Mouse (Mus musculus) heart, embryonic 16.5 days (tissue): ENCODE results near the gene Git2. TPM values are rescaled to one million over a fixed set of nuclear protein-coding genes. Genes with fewer than 3 reads are reported as not detected.

Source experiments
- ATAC-seq: fragments of 200-750 bp; cut with Nextera tagmentation; replicated peaks from 2 replicates; pipeline ENCODE4 v1.8.0; 2017; ENCODE audit warnings: moderate number of reproducible peaks; ENCODE audit not compliant: insufficient read depth, low FRiP score; ENCODE audit errors: extremely low read depth
- H3K27ac ChIP-seq: fragments of 300-500 bp; sonication (generic); 2 replicates; pipeline ENCODE4 v1.5.1; 2014; ENCODE audit warnings: mild to moderate bottlenecking, low read length, control low read depth, moderate library complexity
- H3K27me3 ChIP-seq: fragments of 300-500 bp; sonication (generic); 2 replicates; pipeline ENCODE4 v1.6.1; 2014; ENCODE audit warnings: low read length, mixed read lengths; ENCODE audit not compliant: control insufficient read depth, insufficient read depth
- H3K36me3 ChIP-seq: fragments of 300-500 bp; sonication (generic); 2 replicates; pipeline ENCODE4 v1.6.1; 2014; ENCODE audit not compliant: control insufficient read depth, insufficient read depth
- H3K4me1 ChIP-seq: fragments of 300-500 bp; sonication (generic); 2 replicates; pipeline ENCODE4 v1.6.1; 2014; ENCODE audit warnings: low read length, mixed read lengths; ENCODE audit not compliant: control insufficient read depth, insufficient read depth
- H3K4me2 ChIP-seq: fragments of 300-500 bp; sonication (generic); 2 replicates; pipeline ENCODE4 v1.6.1; 2014; ENCODE audit warnings: low read depth, mild to moderate bottlenecking, control low read depth, low read length
- H3K4me3 ChIP-seq: fragments of 300-500 bp; sonication (generic); 2 replicates; pipeline ENCODE4 v1.5.1; 2014; ENCODE audit warnings: mild to moderate bottlenecking, control low read depth, low read length
- H3K9ac ChIP-seq: fragments of 300-500 bp; sonication (generic); 2 replicates; pipeline ENCODE4 v1.6.1; 2014; ENCODE audit warnings: low read length, control low read depth
- H3K9me3 ChIP-seq: fragments of 300-500 bp; sonication (generic); replicated peaks from 2 replicates; pipeline ENCODE4 v1.6.1; 2016; ENCODE audit warnings: low read length; ENCODE audit not compliant: control insufficient read depth
- WGBS: fragments of 180-500 bp; shearing (Covaris S2); extraction: QIAGEN DNeasy Blood & Tissue Kit; methylation state at CpG from one replicate; pipeline ENCODE4 v1.1.7; 2014; 5-methylcytosine and 5-hydroxymethylcytosine counted together
- polyA plus RNA-seq: library from polyadenylated mRNA; unstranded; fragments of >200 nt; fragmentation: Nextera tagmentation; extraction: Ambion mirVana; gene quantifications from 2 replicates; pipeline ENCODE4 v1.2.1, GENCODE M21; 2015

Gene Git2
- polyA plus RNA-seq, result 38.6 and 46.6 TPM in 2 replicates

GRCm38 (mm10) chr5:114775056-114775979, at the start of gene Git2:
TSS of gene Git2 (minus strand) at chr5:114775517.
- H3K9ac ChIP-seq, result peak within 1 kb of the TSS; percentile 97
- under 1% methylated on average over 63 of the region's 63 CpGs for WGBS
- H3K27ac ChIP-seq, result peak within 1 kb of the TSS; percentile 91
- H3K4me2 ChIP-seq, result peak within 1 kb of the TSS; percentile 95
- H3K4me1 ChIP-seq, result peaks cover 22% of the 10 kb centered on the region
- no peak for ATAC-seq
- H3K36me3 ChIP-seq, result no peaks in the 10 kb centered on the region
- no peaks in the 10 kb centered on the region for H3K27me3 ChIP-seq
- no peaks in the 10 kb centered on the region for H3K9me3 ChIP-seq
- H3K4me3 ChIP-seq, result peak within 1 kb of the TSS; percentile 86

GRCm38 (mm10) chr5:114824197-114824596, 48.9 kb upstream of the Git2 start:
- 0 out of 2 replicates have a peak, but pooled peaks cover 3% of the 10 kb centered on the region for H3K36me3 ChIP-seq
- H3K27me3 ChIP-seq, result no peaks in the 10 kb centered on the region
- no peak overlapping the region for H3K9ac ChIP-seq
- 19% methylated on average over 9 of the region's 9 CpGs for WGBS
- peaks cover 3% of the 10 kb centered on the region; the same call in 1 of the 2 replicates for H3K4me1 ChIP-seq
- H3K9me3 ChIP-seq, result peaks cover 4% of the 10 kb centered on the region; the same call in 1 of the 2 replicates
- peak overlapping the region; percentile 37 for H3K4me2 ChIP-seq
- no peak for ATAC-seq
- H3K4me3 ChIP-seq, result no peak overlapping the region
- no peak overlapping the region for H3K27ac ChIP-seq

GRCm38 (mm10) chr5:114822796-114823688, 47.7 kb upstream of the Git2 start, which contains the start of gene 1500011B03Rik:
TSS of gene 1500011B03Rik (minus strand) at chr5:114823468.
- ATAC-seq, result peak; percentile 81
- H3K4me2 ChIP-seq, result peak within 1 kb of the TSS; percentile 70
- H3K9me3 ChIP-seq, result peaks cover 4% of the 10 kb centered on the region; the same call in 1 of the 2 replicates
- H3K36me3 ChIP-seq, result 0 out of 2 replicates have a peak, but pooled peaks cover 3% of the 10 kb centered on the region
- peak within 1 kb of the TSS; percentile 64 for H3K9ac ChIP-seq
- H3K27ac ChIP-seq, result peak within 1 kb of the TSS; percentile 58
- peaks cover 3% of the 10 kb centered on the region; the same call in 1 of the 2 replicates for H3K4me1 ChIP-seq
- H3K27me3 ChIP-seq, result no peaks in the 10 kb centered on the region
- H3K4me3 ChIP-seq, result peak within 1 kb of the TSS; percentile 68
- 9% methylated on average over 53 of the region's 53 CpGs for WGBS

GRCm38 (mm10) chr5:114818124-114818523, 42.8 kb upstream of the Git2 start:
- 0 out of 2 replicates have a peak, but pooled peaks cover 3% of the 10 kb centered on the region for H3K36me3 ChIP-seq

GRCm38 (mm10) chr5:114816599-114816998, 41.3 kb upstream of the Git2 start:
- 0 out of 2 replicates have a peak, but pooled peaks cover 3% of the 10 kb centered on the region for H3K36me3 ChIP-seq

More at GRCm38 (mm10) chr5:114818124-114818523, 42.8 kb upstream of the Git2 start:
- Histone ChIP-seq H3K27ac (no peak overlapping the region), H3K4me1 (no peaks in the 10 kb centered on the region; the same call in 1 of the 2 replicates), H3K4me2 (no peak overlapping the region), H3K4me3 (no peak overlapping the region), H3K27me3 (no peaks in the 10 kb centered on the region), H3K9me3 (peaks cover 4% of the 10 kb centered on the region; the same call in 1 of the 2 replicates), H3K9ac (no peak overlapping the region)
- 74% methylated on average over 11 of the region's 11 CpGs for WGBS
- no peak for ATAC-seq

GRCm38 (mm10) chr5:114813525-114814181, 38.3 kb upstream of the Git2 start:
- Histone ChIP-seq H3K9ac (peak overlapping the region; percentile 90), H3K27ac (peak overlapping the region; percentile 79), H3K27me3 (no peaks in the 10 kb centered on the region), H3K36me3 (no peaks in the 10 kb centered on the region), H3K4me1 (peaks cover 3% of the 10 kb centered on the region), H3K4me3 (peak overlapping the region; percentile 99), H3K9me3 (no peaks in the 10 kb centered on the region), H3K4me2 (peak overlapping the region; percentile 76)
- ATAC-seq, result peak; percentile 90
- under 1% methylated on average over 50 of the region's 50 CpGs for WGBS

More at GRCm38 (mm10) chr5:114816599-114816998, 41.3 kb upstream of the Git2 start:
- 74% methylated on average over 6 of the region's 6 CpGs for WGBS
- H3K4me3 ChIP-seq, result no peak overlapping the region
- H3K9me3 ChIP-seq, result peaks cover 2% of the 10 kb centered on the region; the same call in 1 of the 2 replicates
- ATAC-seq, result no peak
- no peaks in the 10 kb centered on the region for H3K27me3 ChIP-seq
- H3K4me1 ChIP-seq, result peaks cover 3% of the 10 kb centered on the region; the same call in 1 of the 2 replicates
- no peak overlapping the region for H3K9ac ChIP-seq
- H3K27ac ChIP-seq, result no peak overlapping the region
- H3K4me2 ChIP-seq, result no peak overlapping the region

GRCm38 (mm10) chr5:114809826-114810225, 34.5 kb upstream of the Git2 start:
- H3K9me3 ChIP-seq, result no peaks in the 10 kb centered on the region
- 83% methylated on average over 5 of the region's 5 CpGs for WGBS
- H3K9ac ChIP-seq, result no peak overlapping the region
- no peak overlapping the region for H3K4me3 ChIP-seq
- no peak overlapping the region for H3K27ac ChIP-seq
- H3K4me2 ChIP-seq, result no peak overlapping the region
- ATAC-seq, result no peak
- H3K27me3 ChIP-seq, result no peaks in the 10 kb centered on the region
- no peaks in the 10 kb centered on the region for H3K36me3 ChIP-seq
- peaks cover 29% of the 10 kb centered on the region for H3K4me1 ChIP-seq

GRCm38 (mm10) chr5:114809181-114809756, 34.0 kb upstream of the Git2 start:
- no peaks in the 10 kb centered on the region for H3K27me3 ChIP-seq
- peaks cover 4% of the 10 kb centered on the region for H3K36me3 ChIP-seq
- 78% methylated on average over 10 of the region's 10 CpGs for WGBS
- H3K4me1 ChIP-seq, result peaks cover 29% of the 10 kb centered on the region
- no peak overlapping the region for H3K27ac ChIP-seq
- no peak overlapping the region for H3K9ac ChIP-seq
- no peak overlapping the region for H3K4me3 ChIP-seq
- H3K9me3 ChIP-seq, result no peaks in the 10 kb centered on the region
- H3K4me2 ChIP-seq, result no peak overlapping the region
- ATAC-seq, result no peak
